Mouse (Mus musculus): ENCODE results near the gene Ppa1. TPM values are rescaled to one million over a fixed set of nuclear protein-coding genes. Genes with fewer than 3 reads are reported as not detected.
"Not testable (repeated sequence)": the region's sequence is repeated elsewhere in the genome, so short reads cannot be mapped to it uniquely, and the experiment has no call there.

Gene Ppa1
- polyA plus RNA-seq, 1 experiment: 11.5 TPM

DNA sequence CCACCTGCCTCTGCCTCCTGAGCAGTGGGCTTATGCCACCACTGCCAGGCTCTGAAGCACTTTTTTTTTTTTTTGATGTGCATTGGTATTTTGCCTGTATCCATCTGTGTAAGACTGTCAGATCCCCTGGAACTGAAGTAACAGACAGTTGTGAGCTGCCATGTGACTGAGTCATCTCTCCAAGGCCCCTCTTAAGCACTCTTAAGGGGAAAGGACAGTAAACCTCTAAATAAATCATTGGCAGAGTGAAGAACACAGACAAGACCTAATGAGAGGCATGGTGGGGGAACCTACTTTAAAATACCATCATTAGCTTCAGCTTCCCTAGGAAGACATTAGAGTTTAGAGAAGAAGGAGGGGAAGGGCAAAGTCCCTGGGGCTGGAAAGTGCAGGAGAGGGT lies 40.1 kb upstream of the Ppa1 start:
- no peaks in the 10 kb centered on the region for H3K36me3 ChIP-seq (ENCODE audit: control insufficient read depth, insufficient read depth, low read length)
- H3K27me3 ChIP-seq (ENCODE audit: control insufficient read depth, insufficient read depth, low read length): no peaks in the 10 kb centered on the region
- no peak overlapping the region for H3K4me3 ChIP-seq (ENCODE audit: control insufficient read depth, low read depth, low read length)
- peaks cover 5% of the 10 kb centered on the region for H3K4me1 ChIP-seq (ENCODE audit: control insufficient read depth, insufficient read depth, low read length)
- TF ChIP-seq CTCF (IDR thresholded peaks at IDR 0.05; ENCODE audit: control insufficient read depth, insufficient read depth, insufficient replicate concordance, low read depth, low read length) (no peak), POLR2A (IDR thresholded peaks at IDR 0.05; ENCODE audit: control insufficient read depth, low read depth, low read length) (no peak)
- no peak overlapping the region for H3K27ac ChIP-seq (ENCODE audit: control insufficient read depth, insufficient read depth, low read depth, low read length)

DNA sequence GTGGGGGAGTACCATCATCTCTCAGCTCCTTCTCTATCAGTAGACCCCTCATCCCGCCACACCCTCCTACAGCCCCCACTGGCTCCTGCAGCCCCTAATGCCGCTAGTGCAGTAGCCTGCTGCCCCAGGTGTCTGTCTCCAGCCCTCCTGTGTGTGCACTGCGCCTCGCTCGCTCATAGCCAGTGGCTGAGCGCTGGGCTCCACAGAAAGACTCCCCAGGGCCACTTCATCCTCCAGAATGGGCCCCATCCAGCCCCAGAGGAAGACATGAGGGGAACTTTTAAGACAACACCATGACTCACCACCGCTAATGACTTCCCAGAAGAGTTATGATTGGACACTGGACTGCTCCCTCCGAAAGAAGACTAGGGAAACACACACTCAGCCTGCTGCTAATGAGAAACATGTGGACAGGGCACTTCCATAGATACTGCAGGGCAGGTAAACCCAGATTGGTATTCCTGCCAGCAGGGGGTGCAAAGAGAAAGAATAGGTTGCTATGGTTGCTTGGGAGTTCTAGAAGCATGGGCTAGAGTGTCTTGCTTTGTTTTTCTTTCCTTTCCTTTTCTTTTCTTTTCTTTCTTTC lies 37.6 kb upstream of the Ppa1 start:
- no peak overlapping the region for H3K27ac ChIP-seq (ENCODE audit: control insufficient read depth, insufficient read depth, low read depth, low read length)
- H3K27me3 ChIP-seq (ENCODE audit: control insufficient read depth, insufficient read depth, low read length): no peaks in the 10 kb centered on the region
- peak overlapping the region; percentile 60 for H3K4me3 ChIP-seq (ENCODE audit: control insufficient read depth, low read depth, low read length)
- no peaks in the 10 kb centered on the region for H3K36me3 ChIP-seq (ENCODE audit: control insufficient read depth, insufficient read depth, low read length)
- no peak for TF ChIP-seq CTCF (IDR thresholded peaks at IDR 0.05; ENCODE audit: control insufficient read depth, insufficient read depth, insufficient replicate concordance, low read depth, low read length)
- no peak for TF ChIP-seq POLR2A (IDR thresholded peaks at IDR 0.05; ENCODE audit: control insufficient read depth, low read depth, low read length)
- peaks cover 4% of the 10 kb centered on the region for H3K4me1 ChIP-seq (ENCODE audit: control insufficient read depth, insufficient read depth, low read length)

DNA sequence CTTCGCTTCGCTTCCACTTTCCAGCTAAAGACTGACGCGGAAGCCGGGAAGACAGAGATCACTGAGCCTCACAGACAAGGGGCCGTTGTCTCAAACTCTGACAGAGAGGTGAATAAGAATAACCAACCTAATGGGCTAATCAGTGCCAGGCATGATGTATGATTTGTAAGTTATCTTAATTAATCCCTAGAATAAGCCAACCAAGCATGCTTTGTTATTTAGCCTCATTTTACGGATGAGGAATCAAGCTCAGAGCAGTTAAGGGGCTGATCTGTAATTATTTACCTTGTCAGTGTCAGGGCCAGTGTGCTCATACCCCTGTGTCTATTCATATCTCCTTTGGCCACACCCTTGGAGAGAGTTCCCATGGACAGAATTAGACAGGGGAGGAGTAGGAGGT lies 34.0 kb upstream of the Ppa1 start:
- H3K27me3 ChIP-seq (ENCODE audit: control insufficient read depth, insufficient read depth, low read length): no peaks in the 10 kb centered on the region
- H3K4me1 ChIP-seq (ENCODE audit: control insufficient read depth, insufficient read depth, low read length): peaks cover 2% of the 10 kb centered on the region
- H3K36me3 ChIP-seq (ENCODE audit: control insufficient read depth, insufficient read depth, low read length): no peaks in the 10 kb centered on the region
- H3K4me3 ChIP-seq (ENCODE audit: control insufficient read depth, low read depth, low read length): peak overlapping the region; percentile 19
- no peak overlapping the region for H3K27ac ChIP-seq (ENCODE audit: control insufficient read depth, insufficient read depth, low read depth, low read length)
- TF ChIP-seq POLR2A (IDR thresholded peaks at IDR 0.05; ENCODE audit: control insufficient read depth, low read depth, low read length) (no peak), CTCF (IDR thresholded peaks at IDR 0.05; ENCODE audit: control insufficient read depth, insufficient read depth, insufficient replicate concordance, low read depth, low read length) (no peak)

DNA sequence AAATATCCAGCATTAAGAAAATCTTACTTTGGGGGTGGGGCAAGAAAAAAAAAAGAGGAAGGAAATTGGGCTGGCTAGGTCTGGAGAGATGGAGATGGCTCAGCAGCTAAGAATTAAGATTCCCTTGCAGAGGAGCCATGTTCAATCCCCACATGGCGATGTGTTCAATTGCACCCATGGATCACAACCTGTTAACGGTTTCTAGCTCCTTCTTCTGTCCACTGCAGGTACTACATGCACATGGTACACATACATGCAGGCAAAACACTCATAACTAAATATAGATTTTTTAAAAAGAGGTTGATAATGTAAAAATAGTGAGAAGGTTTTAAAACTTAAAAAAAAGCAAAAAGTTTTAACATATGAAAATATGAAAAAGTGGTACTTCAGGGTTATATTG lies 29.8 kb upstream of the Ppa1 start:
- H3K27me3 ChIP-seq (ENCODE audit: control insufficient read depth, insufficient read depth, low read length): no peaks in the 10 kb centered on the region
- no peak overlapping the region for H3K27ac ChIP-seq (ENCODE audit: control insufficient read depth, insufficient read depth, low read depth, low read length)
- no peak overlapping the region for H3K4me3 ChIP-seq (ENCODE audit: control insufficient read depth, low read depth, low read length)
- no peaks in the 10 kb centered on the region for H3K36me3 ChIP-seq (ENCODE audit: control insufficient read depth, insufficient read depth, low read length)
- no peak for TF ChIP-seq POLR2A (IDR thresholded peaks at IDR 0.05; ENCODE audit: control insufficient read depth, low read depth, low read length)
- TF ChIP-seq CTCF (IDR thresholded peaks at IDR 0.05; ENCODE audit: control insufficient read depth, insufficient read depth, insufficient replicate concordance, low read depth, low read length): no peak
- no peaks in the 10 kb centered on the region for H3K4me1 ChIP-seq (ENCODE audit: control insufficient read depth, insufficient read depth, low read length)

DNA sequence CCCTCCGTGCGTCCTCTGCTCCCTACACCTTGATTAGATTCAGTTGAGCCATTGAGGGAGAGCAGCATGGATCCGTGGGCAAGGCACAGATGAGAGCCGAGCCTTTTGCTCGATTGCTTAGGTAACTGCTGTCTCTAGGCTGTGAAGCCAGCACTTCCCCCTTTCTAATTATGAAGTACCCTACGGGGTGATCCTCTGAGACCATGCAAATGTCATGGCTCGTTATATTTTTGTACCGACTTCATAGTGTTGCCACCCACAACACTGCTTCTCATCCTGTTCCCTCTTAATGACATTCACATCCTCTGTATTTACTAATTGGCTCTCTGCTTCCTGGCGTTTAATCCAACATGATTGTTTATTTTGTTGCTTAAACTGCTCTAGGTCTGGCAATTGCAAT lies 26.7 kb upstream of the Ppa1 start:
- H3K27ac ChIP-seq (ENCODE audit: control insufficient read depth, insufficient read depth, low read depth, low read length): no peak overlapping the region
- TF ChIP-seq CTCF (IDR thresholded peaks at IDR 0.05; ENCODE audit: control insufficient read depth, insufficient read depth, insufficient replicate concordance, low read depth, low read length) (no peak), POLR2A (IDR thresholded peaks at IDR 0.05; ENCODE audit: control insufficient read depth, low read depth, low read length) (no peak)
- no peak overlapping the region for H3K4me3 ChIP-seq (ENCODE audit: control insufficient read depth, low read depth, low read length)
- H3K27me3 ChIP-seq (ENCODE audit: control insufficient read depth, insufficient read depth, low read length): no peaks in the 10 kb centered on the region
- H3K36me3 ChIP-seq (ENCODE audit: control insufficient read depth, insufficient read depth, low read length): no peaks in the 10 kb centered on the region
- peaks cover 10% of the 10 kb centered on the region for H3K4me1 ChIP-seq (ENCODE audit: control insufficient read depth, insufficient read depth, low read length)

DNA sequence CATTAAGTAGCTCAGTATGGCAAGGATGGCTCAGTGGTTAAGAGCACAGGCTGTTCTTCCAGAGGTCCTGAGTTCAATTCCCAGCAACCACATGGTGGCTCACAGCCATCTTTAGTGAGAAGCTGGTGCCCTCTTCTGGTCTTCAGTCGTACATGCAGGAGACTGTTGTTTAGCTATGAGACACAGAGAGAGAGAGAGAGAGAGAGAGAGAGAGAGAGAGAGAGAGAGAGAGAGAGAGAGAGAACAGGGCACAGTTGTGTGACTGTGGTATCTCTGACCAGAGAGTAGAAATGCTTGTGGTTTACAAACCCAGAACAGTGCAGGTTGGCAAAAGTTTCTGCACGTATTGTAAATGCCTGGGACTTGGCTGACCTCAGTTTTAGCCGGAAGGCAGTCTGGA lies 24.5 kb upstream of the Ppa1 start:
- not testable (repeated sequence) for H3K27ac ChIP-seq (ENCODE audit: control insufficient read depth, insufficient read depth, low read depth, low read length); H3K36me3 ChIP-seq (ENCODE audit: control insufficient read depth, insufficient read depth, low read length); H3K4me3 ChIP-seq (ENCODE audit: control insufficient read depth, low read depth, low read length); H3K27me3 ChIP-seq (ENCODE audit: control insufficient read depth, insufficient read depth, low read length)
- peaks cover 14% of the 10 kb centered on the region for H3K4me1 ChIP-seq (ENCODE audit: control insufficient read depth, insufficient read depth, low read length)

DNA sequence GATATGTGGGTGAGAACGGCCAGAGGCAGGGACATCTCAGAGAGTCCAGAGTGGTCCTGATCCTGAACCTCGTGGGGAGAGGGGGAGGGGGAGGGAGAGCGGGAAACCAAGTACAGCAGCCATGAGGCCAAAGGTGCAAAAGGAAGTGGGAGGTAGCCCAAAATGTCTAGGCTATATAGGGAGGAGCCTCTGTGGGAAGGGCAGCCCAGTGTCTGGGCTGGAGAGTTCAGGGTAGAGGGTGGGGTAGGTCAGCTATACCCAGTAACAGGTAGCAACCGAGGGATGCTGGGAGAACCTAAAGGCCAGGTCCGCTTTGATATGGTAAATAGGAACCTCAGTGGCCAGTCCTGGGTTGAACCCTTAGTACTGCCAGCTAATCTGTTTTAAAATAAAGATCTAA lies 23.6 kb upstream of the Ppa1 start:
- TF ChIP-seq CTCF (IDR thresholded peaks at IDR 0.05; ENCODE audit: control insufficient read depth, insufficient read depth, insufficient replicate concordance, low read depth, low read length): no peak
- no peak for TF ChIP-seq POLR2A (IDR thresholded peaks at IDR 0.05; ENCODE audit: control insufficient read depth, low read depth, low read length)
- Histone ChIP-seq H3K27ac (ENCODE audit: control insufficient read depth, insufficient read depth, low read depth, low read length) (no peak overlapping the region), H3K36me3 (ENCODE audit: control insufficient read depth, insufficient read depth, low read length) (no peaks in the 10 kb centered on the region), H3K27me3 (ENCODE audit: control insufficient read depth, insufficient read depth, low read length) (no peaks in the 10 kb centered on the region), H3K4me1 (ENCODE audit: control insufficient read depth, insufficient read depth, low read length) (peaks cover 14% of the 10 kb centered on the region), H3K4me3 (ENCODE audit: control insufficient read depth, low read depth, low read length) (no peak overlapping the region)

Measured in testis, adult 2 months (tissue).